Mouse (Mus musculus): ENCODE measurements around the gene Rbm44.
A peak's percentile ranks its signal among the peaks of the same experiment; 100 is the strongest.

DNA sequence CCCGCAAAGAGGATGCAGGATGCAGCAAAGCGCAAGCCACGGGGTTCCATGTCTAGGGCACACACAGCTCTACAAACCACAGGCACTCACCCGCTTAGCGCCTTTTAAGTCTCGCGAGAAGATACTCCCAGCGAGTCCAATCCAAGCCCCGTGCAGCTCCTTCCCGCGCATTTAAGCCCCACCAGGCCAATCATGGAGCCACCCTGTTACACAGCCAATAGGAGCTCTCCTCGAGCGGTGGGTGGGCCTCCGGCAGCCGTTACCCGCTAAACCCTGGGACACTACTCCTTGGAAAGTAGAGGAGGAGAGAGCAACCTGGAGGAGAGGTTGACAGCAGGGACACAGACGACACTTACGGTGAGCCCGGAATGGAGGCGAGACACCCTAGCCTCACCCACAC, at the start of gene Rbm44:
- no peak for TF ChIP-seq CTCF (IDR thresholded peaks at IDR 0.05; ENCODE audit: control insufficient read depth, insufficient read depth, insufficient replicate concordance, low read depth, low read length)
- peak; percentile 83 for TF ChIP-seq POLR2A (IDR thresholded peaks at IDR 0.05; ENCODE audit: control insufficient read depth, low read depth, low read length)
